Mouse (Mus musculus): ENCODE measurements around the gene Vmn1r219.
"Not testable (repeated sequence)": the region's sequence is repeated elsewhere in the genome, so short reads cannot be mapped to it uniquely, and the experiment has no call there.

Vmn1r219 gene

GRCm38 (mm10) chr13:23159012-23159411 is at the start of gene Vmn1r219:
Gene Vmn1r219, plus strand, starts transcription at chr13:23159312.
- no peak for DNase-seq (ENCODE audit: low spot score in 2 of 2)

GRCm38 (mm10) chr13:23118126-23118525 is 41.0 kb upstream of the Vmn1r219 start, which contains the start of gene Vmn1r217:
Gene Vmn1r217, minus strand, starts transcription at chr13:23118226.
- DNase-seq (ENCODE audit: low spot score in 2 of 2), result not testable (repeated sequence)

GRCm38 (mm10) chr13:23120611-23121010 is 38.5 kb upstream of the Vmn1r219 start:
- DNase-seq (ENCODE audit: low spot score in 2 of 2), result no peak

GRCm38 (mm10) chr13:23133099-23133498 is 26.0 kb upstream of the Vmn1r219 start, which contains the start of gene Vmn1r218:
Gene Vmn1r218, plus strand, starts transcription at chr13:23133155.
- DNase-seq (ENCODE audit: low spot score in 2 of 2), result no peak

- DNase-seq (ENCODE audit: low spot score in 2 of 2), result no peak
Observed at GRCm38 (mm10) chr13:23133501-23133900, 25.6 kb upstream of the Vmn1r219 start.

GRCm38 (mm10) chr13:23138880-23139279 is 20.2 kb upstream of the Vmn1r219 start:
- DNase-seq (ENCODE audit: low spot score in 2 of 2), result no peak

- DNase-seq (ENCODE audit: low spot score in 2 of 2), result no peak
Observed at GRCm38 (mm10) chr13:23157848-23158247, 1.3 kb upstream of the Vmn1r219 start.

GRCm38 (mm10) chr13:23166471-23166870 is 7.4 kb downstream of the Vmn1r219 start:
- DNase-seq (ENCODE audit: low spot score in 2 of 2), result not testable (repeated sequence)

- DNase-seq (ENCODE audit: low spot score in 2 of 2), result no peak
Observed at GRCm38 (mm10) chr13:23187875-23188274, 28.8 kb downstream of the Vmn1r219 start, which contains the start of gene Vmn1r220. Gene Vmn1r220, minus strand, starts transcription at chr13:23187975.

- not testable (repeated sequence) for DNase-seq (ENCODE audit: low spot score in 2 of 2)
Observed at GRCm38 (mm10) chr13:23203885-23204284, 44.8 kb downstream of the Vmn1r219 start.

GRCm38 (mm10) chr13:23213827-23214226 is 54.7 kb downstream of the Vmn1r219 start, which contains the start of gene Vmn1r221:
Gene Vmn1r221, plus strand, starts transcription at chr13:23214127.
- DNase-seq (ENCODE audit: low spot score in 2 of 2), result not testable (repeated sequence)

Measured in frontal cortex, postnatal 14 days (tissue).